Mouse (Mus musculus) stomach, postnatal 0 days (tissue): ENCODE results near the gene Rnls. TPM values are rescaled to one million over a fixed set of nuclear protein-coding genes. Genes with fewer than 3 reads are reported as not detected.

Experiments
- ATAC-seq: fragments of 200-750 bp; cut with Nextera tagmentation; 2 replicates; pipeline ENCODE4 v1.8.0; 2017; ENCODE audit not compliant: low FRiP score, low TSS enrichment
- DNase-seq: peaks from one replicate; pipeline ENCODE4 v3.0.0-alpha.2; 2016; ENCODE audit warnings: low spot score
- H3K27ac ChIP-seq: fragments of 300-500 bp; sonication (generic); replicated peaks from 2 replicates; pipeline ENCODE4 v1.5.1; 2014; ENCODE audit warnings: mild to moderate bottlenecking, control low read depth
- H3K27me3 ChIP-seq: fragments of 300-500 bp; sonication (generic); 2 replicates; pipeline ENCODE4 v1.6.1; 2014; ENCODE audit warnings: low read length; ENCODE audit not compliant: control insufficient read depth, insufficient read depth
- H3K36me3 ChIP-seq: fragments of 300-500 bp; sonication (generic); 2 replicates; pipeline ENCODE4 v1.6.1; 2014; ENCODE audit warnings: low read length, mixed read lengths; ENCODE audit not compliant: control insufficient read depth, insufficient read depth
- H3K4me1 ChIP-seq: fragments of 300-500 bp; sonication (generic); replicated peaks from 2 replicates; pipeline ENCODE4 v1.6.1; 2014; ENCODE audit warnings: antibody characterized with exemption; ENCODE audit not compliant: control insufficient read depth, insufficient read depth
- H3K4me2 ChIP-seq: fragments of 300-500 bp; sonication (generic); replicated peaks from 2 replicates; pipeline ENCODE4 v1.6.1; 2014; ENCODE audit warnings: low read depth, mild to moderate bottlenecking, control low read depth, moderate library complexity
- H3K4me3 ChIP-seq: fragments of 300-500 bp; sonication (generic); 2 replicates; pipeline ENCODE4 v1.5.1; 2014; ENCODE audit warnings: low read depth, low read length, control low read depth
- H3K9ac ChIP-seq: fragments of 300-500 bp; sonication (generic); 2 replicates; pipeline ENCODE4 v1.6.1; 2014; ENCODE audit warnings: mild to moderate bottlenecking, low read length, control low read depth, mixed read lengths
- H3K9me3 ChIP-seq: fragments of 300-500 bp; sonication (generic); 2 replicates; pipeline ENCODE4 v1.6.1; 2016; ENCODE audit warnings: low read length; ENCODE audit not compliant: control insufficient read depth
- CTCF ChIP-seq: IDR thresholded peaks from 2 replicates; pipeline ENCODE4 v1.5.1; 2016; ENCODE audit warnings: antibody characterized with exemption, low read depth, mild to moderate bottlenecking, moderate library complexity
- EP300 ChIP-seq: optimal IDR thresholded peaks from 2 replicates; pipeline ENCODE3; 2016; ENCODE audit warnings: antibody characterized with exemption
- WGBS: fragments of 180-500 bp; shearing (Covaris S2); extraction: QIAGEN DNeasy Blood & Tissue Kit; methylation state at CpG from one replicate; pipeline ENCODE4 v1.1.7; 2014; 5-methylcytosine and 5-hydroxymethylcytosine counted together
- polyA plus RNA-seq: library from polyadenylated mRNA; unstranded; fragments of >200 nt; fragmentation: Nextera tagmentation; extraction: Ambion mirVana; gene quantifications from 2 replicates; pipeline ENCODE4 v1.2.1, GENCODE M21; 2015

The Rnls gene
- polyA plus RNA-seq, 1 experiment from 2014 or later, result 5.2 TPM

DNA sequence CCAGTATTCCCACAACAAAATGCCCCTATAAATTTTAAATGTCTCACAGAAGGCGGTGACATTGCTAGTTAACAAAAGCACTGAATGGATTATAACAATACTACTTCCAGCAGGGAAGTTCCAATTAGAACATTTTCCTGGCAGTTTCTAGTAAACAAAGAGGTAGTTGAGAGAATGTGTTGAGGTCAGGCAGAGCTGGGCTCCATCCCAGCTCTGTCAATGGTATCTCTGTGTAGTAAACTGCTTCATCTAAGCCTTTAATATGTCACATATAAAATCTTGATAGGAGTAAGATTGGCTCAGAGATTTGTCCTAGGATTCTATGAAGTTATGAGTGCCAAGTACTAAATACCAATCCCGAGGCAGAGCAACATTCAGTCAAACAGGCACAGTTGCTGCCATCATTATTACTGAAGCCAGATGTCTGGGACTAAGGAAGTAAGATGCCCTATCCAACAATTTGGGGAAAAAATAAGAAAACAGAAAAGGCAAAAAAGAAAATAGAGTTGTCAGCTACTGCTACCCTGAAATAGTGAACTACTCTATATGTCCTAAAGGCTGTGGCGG, 92.3 kb downstream of the Rnls start:
- Histone ChIP-seq H3K4me2 (no peak overlapping the region), H3K27ac (no peak overlapping the region), H3K4me3 (no peak overlapping the region), H3K36me3 (no peaks in the 10 kb centered on the region), H3K27me3 (no peaks in the 10 kb centered on the region), H3K9me3 (no peaks in the 10 kb centered on the region), H3K9ac (no peak overlapping the region), H3K4me1 (no peaks in the 10 kb centered on the region)
- ATAC-seq, result no peak
- no peak for DNase-seq
- 61% methylated on average over 3 of the region's 3 CpGs for WGBS
- TF ChIP-seq CTCF, result no peak
- no peak for TF ChIP-seq EP300

GRCm38 (mm10) chr19:33296338-33296737, 95.8 kb downstream of the Rnls start:
- Histone ChIP-seq H3K4me3 (no peak overlapping the region), H3K36me3 (no peaks in the 10 kb centered on the region), H3K9me3 (no peaks in the 10 kb centered on the region), H3K4me2 (no peak overlapping the region), H3K27me3 (no peaks in the 10 kb centered on the region), H3K4me1 (no peaks in the 10 kb centered on the region), H3K27ac (no peak overlapping the region), H3K9ac (no peak overlapping the region)
- DNase-seq (no peak), ATAC-seq (no peak)
- WGBS, result 55% methylated on average over 2 of the region's 2 CpGs
- TF ChIP-seq CTCF, result peak; percentile 33
- TF ChIP-seq EP300, result no peak

DNA sequence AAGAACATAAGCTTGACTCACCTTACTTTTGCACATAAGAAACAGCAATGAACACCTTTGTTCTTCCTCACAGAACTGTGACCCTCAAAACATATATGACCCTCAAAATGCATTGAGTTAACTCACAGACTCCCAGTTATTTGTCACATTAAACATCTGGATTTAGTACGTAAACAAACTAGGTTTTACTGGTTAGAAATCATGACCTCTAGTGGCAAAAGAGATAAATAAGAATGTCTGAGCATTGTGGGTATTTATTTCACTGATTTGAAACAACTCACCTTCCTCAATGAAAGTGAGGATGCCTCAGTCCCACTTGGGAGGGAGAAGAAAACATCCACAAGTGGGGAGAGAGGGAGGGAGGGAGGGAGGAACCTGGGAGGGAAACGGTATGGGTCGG, 109.1 kb downstream of the Rnls start:
- H3K27ac ChIP-seq, result no peak overlapping the region
- H3K9me3 ChIP-seq, result no peaks in the 10 kb centered on the region
- no peaks in the 10 kb centered on the region for H3K4me1 ChIP-seq
- no peak overlapping the region for H3K4me2 ChIP-seq
- no peaks in the 10 kb centered on the region for H3K36me3 ChIP-seq
- no peak overlapping the region for H3K9ac ChIP-seq
- no peak overlapping the region for H3K4me3 ChIP-seq
- H3K27me3 ChIP-seq, result no peaks in the 10 kb centered on the region
- ATAC-seq (no peak), DNase-seq (no peak)
- WGBS, result 49% methylated on average over 3 of the region's 3 CpGs
- TF ChIP-seq CTCF (peak; percentile 52), EP300 (no peak)

DNA sequence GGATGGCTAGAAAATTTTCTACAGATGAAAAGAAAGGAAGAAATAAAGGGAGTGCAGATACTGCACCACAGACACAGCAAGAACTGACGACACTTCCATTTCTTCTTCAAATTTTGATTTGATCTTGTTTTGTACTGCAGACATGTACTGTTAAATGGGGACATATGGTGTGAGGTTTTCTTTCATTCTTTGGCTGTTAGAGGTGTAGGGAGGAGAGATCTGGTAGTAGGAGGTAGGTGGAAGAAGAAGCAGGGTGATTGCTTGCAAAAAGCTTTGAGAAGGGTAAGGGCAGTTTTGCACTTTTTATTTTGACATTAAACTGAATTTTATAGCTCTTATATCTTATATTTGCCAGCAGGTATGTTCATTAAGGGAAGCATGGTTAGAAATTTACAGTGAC, 115.7 kb downstream of the Rnls start:
- H3K4me3 ChIP-seq, result no peak overlapping the region
- H3K4me1 ChIP-seq, result no peaks in the 10 kb centered on the region
- no peaks in the 10 kb centered on the region for H3K27me3 ChIP-seq
- DNase-seq (no peak), ATAC-seq (no peak)
- 95% methylated on average over 1 of the region's 1 CpGs for WGBS
- H3K9ac ChIP-seq, result no peak overlapping the region
- no peak overlapping the region for H3K4me2 ChIP-seq
- TF ChIP-seq CTCF (no peak), EP300 (no peak)
- H3K36me3 ChIP-seq, result no peaks in the 10 kb centered on the region
- H3K9me3 ChIP-seq, result no peaks in the 10 kb centered on the region
- H3K27ac ChIP-seq, result no peak overlapping the region

- 88% methylated on average over 1 of the region's 1 CpGs for WGBS
- DNase-seq, result no peak
- no peak overlapping the region for H3K4me2 ChIP-seq
- no peak overlapping the region for H3K27ac ChIP-seq
- H3K9me3 ChIP-seq, result no peaks in the 10 kb centered on the region
- H3K36me3 ChIP-seq, result no peaks in the 10 kb centered on the region
- no peak for TF ChIP-seq EP300
- TF ChIP-seq CTCF, result no peak
- H3K9ac ChIP-seq, result no peak overlapping the region
- H3K27me3 ChIP-seq, result no peaks in the 10 kb centered on the region
- no peak overlapping the region for H3K4me3 ChIP-seq
- ATAC-seq, result no peak
- no peaks in the 10 kb centered on the region for H3K4me1 ChIP-seq
Observed at GRCm38 (mm10) chr19:33273676-33274075, 118.4 kb downstream of the Rnls start.

GRCm38 (mm10) chr19:33271571-33271970, 120.5 kb downstream of the Rnls start:
- no peaks in the 10 kb centered on the region for H3K27me3 ChIP-seq
- H3K27ac ChIP-seq, result no peak overlapping the region
- no peak for DNase-seq
- no peak overlapping the region for H3K9ac ChIP-seq
- no peak for TF ChIP-seq CTCF
- no peak for TF ChIP-seq EP300
- 31% methylated on average over 2 of the region's 2 CpGs for WGBS
- no peaks in the 10 kb centered on the region for H3K4me1 ChIP-seq
- no peak for ATAC-seq
- no peaks in the 10 kb centered on the region for H3K36me3 ChIP-seq
- no peak overlapping the region for H3K4me2 ChIP-seq
- H3K9me3 ChIP-seq, result no peaks in the 10 kb centered on the region
- no peak overlapping the region for H3K4me3 ChIP-seq
